Mouse (Mus musculus): ENCODE measurements around the gene D5Ertd579e. TPM values are rescaled to one million over a fixed set of nuclear protein-coding genes. Genes with fewer than 3 reads are reported as not detected.

The D5Ertd579e gene
- total RNA-seq, 1 experiment from 2014 or later = 47.6 TPM

GRCm38 (mm10) chr5:36723356-36723755 is 27.5 kb upstream of the D5Ertd579e start:
- no peak for ATAC-seq (replicated peaks; ENCODE audit: insufficient number of reproducible peaks, low FRiP score, low TSS enrichment, poor library complexity, severe bottlenecking)

- no peak for ATAC-seq (replicated peaks; ENCODE audit: insufficient number of reproducible peaks, low FRiP score, low TSS enrichment, poor library complexity, severe bottlenecking)
Measured at GRCm38 (mm10) chr5:36722415-36722856, 26.6 kb upstream of the D5Ertd579e start.

DNA sequence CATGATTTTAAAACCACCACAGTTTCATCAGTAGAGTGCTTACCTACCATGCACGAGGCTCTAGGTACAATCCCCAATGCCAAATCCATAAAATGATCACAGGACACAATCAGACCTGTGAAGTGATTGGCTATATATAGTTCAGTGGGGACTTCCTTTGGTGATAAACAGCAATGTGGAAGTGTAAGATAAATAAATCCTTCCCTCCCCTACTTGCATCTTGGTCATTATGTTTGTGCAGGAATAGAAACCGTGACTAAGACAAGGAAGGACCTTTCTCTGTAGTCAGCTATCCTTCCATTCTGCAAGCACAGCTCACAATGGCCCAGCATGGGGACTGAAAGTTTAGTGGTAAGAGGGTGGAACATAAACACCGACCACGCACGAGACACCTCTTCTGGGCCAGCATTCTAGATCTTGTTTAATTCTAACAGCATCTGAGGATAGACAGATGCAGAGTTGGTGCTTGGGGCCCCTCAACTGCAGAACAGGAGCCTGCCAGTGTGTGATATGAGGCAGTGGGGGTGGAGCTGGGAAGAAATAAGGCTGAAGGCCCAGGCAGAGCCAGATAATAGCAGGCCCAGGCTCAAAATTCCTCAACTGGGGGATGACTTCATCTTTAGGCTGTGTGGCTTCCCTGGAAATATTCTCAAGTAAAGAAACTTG is 25.0 kb upstream of the D5Ertd579e start:
- ATAC-seq (replicated peaks; ENCODE audit: insufficient number of reproducible peaks, low FRiP score, low TSS enrichment, poor library complexity, severe bottlenecking) = no peak

DNA sequence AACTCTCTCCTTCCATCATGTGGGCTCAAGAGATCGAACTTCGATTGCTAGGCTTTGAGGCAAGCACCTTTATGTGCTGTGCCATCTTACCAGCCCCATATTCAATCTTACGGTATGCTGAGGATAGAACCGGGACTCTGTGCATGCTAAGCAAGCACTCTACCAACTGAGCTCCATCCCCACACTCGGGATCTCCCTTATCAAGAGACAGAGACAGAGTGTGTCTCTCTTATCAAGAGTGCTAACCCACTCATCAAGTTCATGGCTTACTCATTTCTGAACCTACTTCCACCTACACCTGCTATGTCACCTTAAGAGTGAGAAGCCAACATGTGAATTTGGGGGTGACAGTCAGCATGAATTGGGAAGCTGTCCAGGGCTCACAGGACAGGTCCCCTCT is 24.4 kb upstream of the D5Ertd579e start:
- ATAC-seq (replicated peaks; ENCODE audit: insufficient number of reproducible peaks, low FRiP score, low TSS enrichment, poor library complexity, severe bottlenecking) = no peak

GRCm38 (mm10) chr5:36719601-36720000 is 23.8 kb upstream of the D5Ertd579e start:
- ATAC-seq (replicated peaks; ENCODE audit: insufficient number of reproducible peaks, low FRiP score, low TSS enrichment, poor library complexity, severe bottlenecking) = no peak

- ATAC-seq (replicated peaks; ENCODE audit: insufficient number of reproducible peaks, low FRiP score, low TSS enrichment, poor library complexity, severe bottlenecking) = no peak
Measured at GRCm38 (mm10) chr5:36719135-36719534, 23.3 kb upstream of the D5Ertd579e start.

- no peak for ATAC-seq (replicated peaks; ENCODE audit: insufficient number of reproducible peaks, low FRiP score, low TSS enrichment, poor library complexity, severe bottlenecking)
Measured at GRCm38 (mm10) chr5:36717889-36718288, 22.1 kb upstream of the D5Ertd579e start.

DNA sequence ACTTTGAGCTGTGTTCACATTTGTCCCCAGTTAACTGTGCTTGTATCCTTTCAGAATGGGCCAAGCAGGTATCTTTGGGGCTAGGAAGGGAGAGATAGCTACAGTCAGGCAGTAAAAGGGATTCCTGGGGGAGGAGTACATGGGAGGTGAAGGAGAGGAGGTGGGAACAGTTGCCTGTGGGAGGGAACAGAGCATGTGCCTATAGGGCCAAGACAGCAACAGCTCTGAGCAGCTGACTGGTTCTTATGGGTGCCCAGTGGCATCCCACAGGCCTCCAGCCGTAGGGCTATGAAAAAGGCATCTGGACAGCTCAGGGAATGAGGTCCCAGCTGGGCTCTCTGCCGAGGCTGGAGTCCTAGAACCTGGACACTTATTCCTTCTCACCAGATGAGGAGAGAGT is 21.0 kb upstream of the D5Ertd579e start:
- ATAC-seq (replicated peaks; ENCODE audit: insufficient number of reproducible peaks, low FRiP score, low TSS enrichment, poor library complexity, severe bottlenecking) = no peak

DNA sequence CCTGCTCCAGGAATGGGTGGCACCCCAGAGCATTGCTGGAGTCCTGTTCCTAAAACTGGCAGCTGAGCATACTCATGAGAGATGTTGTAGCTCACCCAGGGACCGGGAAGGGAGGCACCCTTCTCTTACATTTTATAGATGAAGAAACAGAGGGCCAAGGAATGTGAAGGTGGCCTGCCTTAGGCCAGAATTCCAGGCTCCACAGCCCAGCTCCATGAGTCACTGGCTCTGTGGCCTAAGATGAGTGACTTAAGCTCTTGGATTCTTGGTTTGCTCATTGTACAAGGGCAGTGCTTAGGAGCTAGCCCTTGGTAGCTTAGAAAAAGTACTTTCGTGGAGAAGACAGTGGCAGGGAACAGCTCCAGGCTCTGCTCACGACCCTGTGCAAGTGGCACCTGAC is 19.0 kb upstream of the D5Ertd579e start:
- ATAC-seq (replicated peaks; ENCODE audit: insufficient number of reproducible peaks, low FRiP score, low TSS enrichment, poor library complexity, severe bottlenecking) = no peak

DNA sequence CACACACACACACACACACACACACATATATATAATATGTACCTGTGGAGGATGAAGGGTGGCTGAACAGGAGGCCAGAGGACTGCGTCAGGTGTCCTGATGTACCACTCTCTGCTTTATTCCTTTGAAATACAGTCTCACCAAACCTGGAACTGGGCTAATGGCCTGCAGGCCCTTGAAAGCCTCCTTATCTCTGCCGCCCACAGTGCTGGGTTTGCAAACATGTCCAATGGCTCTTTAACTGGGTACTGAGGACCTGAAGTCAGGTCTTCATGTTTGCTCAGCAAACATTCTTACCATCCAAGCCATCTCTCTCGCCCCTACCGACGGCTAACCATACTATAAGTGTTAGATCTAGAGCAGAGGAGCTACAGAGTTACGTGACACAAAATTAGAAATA is 17.9 kb upstream of the D5Ertd579e start:
- no peak for ATAC-seq (replicated peaks; ENCODE audit: insufficient number of reproducible peaks, low FRiP score, low TSS enrichment, poor library complexity, severe bottlenecking)

DNA sequence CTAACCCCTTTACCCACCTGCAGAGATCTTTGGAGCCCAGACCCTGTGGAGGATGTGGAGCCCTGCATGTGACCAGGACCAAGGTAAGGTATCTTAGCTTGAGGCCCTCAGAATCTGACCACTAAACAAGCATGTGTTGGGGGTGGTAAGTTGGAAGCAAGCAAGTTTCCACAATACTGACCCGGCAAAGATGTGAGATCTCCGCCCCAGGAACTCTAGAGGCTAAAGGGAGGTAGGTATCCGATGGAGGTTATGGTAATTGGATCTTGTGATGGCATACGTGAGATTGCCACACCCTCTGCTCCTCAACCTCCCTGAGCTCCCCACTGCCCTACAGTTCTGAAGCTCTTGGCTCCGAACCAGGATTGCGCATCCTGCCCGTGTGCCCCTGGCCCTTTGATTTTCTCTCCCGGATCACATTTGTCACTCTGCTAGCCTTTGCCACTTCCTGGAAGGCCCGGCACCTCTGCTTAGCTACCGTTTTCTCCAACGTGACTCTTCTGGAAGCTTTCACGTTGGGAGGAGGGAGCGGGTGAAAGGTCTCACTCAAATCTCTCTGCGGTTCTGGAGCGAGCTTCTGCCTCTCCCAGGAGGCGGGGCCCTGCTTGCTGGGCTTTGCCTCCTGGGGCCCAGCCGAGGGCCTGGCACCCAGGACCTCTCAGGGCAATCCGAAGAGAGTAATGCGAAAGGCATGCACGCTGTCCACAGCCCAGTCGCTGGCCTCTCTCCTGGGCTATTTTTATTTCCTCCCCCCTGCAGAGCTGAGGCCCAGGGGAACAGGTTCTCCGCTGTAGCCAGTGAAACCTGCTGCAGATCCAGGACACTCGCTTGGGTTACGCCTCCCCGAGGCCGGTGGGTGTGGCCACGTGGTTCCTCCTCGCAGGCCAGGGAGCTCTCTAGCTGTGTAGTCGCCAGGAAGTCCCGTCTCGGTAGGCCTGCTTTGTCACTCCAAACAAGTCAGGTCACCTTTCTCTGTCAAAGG is 17.0 kb upstream of the D5Ertd579e start:
- ATAC-seq (replicated peaks; ENCODE audit: insufficient number of reproducible peaks, low FRiP score, low TSS enrichment, poor library complexity, severe bottlenecking) = peak; percentile 95

- ATAC-seq (replicated peaks; ENCODE audit: insufficient number of reproducible peaks, low FRiP score, low TSS enrichment, poor library complexity, severe bottlenecking) = peak; percentile 72
Measured at GRCm38 (mm10) chr5:36711863-36712262, 16.0 kb upstream of the D5Ertd579e start.

GRCm38 (mm10) chr5:36705792-36706191 is 10.0 kb upstream of the D5Ertd579e start:
- no peak for ATAC-seq (replicated peaks; ENCODE audit: insufficient number of reproducible peaks, low FRiP score, low TSS enrichment, poor library complexity, severe bottlenecking)

DNA sequence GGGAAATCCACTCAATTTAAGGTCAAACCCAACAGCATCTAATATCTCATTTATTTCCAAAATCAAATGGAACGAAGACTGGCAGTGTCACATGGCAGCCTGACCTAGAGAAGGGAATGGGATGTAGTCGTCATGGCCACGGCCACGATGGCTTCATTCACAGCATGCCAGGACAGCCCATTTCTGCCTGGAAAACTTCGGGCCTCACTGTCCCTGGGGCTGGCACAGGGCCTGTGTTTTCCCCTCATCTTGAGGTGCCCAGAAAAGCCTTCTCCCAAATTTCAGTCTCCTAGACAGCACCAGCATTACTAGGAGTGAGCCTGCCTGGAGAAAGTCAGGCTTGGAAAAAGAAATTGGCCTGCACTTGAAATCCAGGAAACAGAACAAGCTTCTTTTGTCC is 9.6 kb upstream of the D5Ertd579e start:
- no peak for ATAC-seq (replicated peaks; ENCODE audit: insufficient number of reproducible peaks, low FRiP score, low TSS enrichment, poor library complexity, severe bottlenecking)

GRCm38 (mm10) chr5:36704684-36705083 is 8.9 kb upstream of the D5Ertd579e start:
- ATAC-seq (replicated peaks; ENCODE audit: insufficient number of reproducible peaks, low FRiP score, low TSS enrichment, poor library complexity, severe bottlenecking) = no peak

- ATAC-seq (replicated peaks; ENCODE audit: insufficient number of reproducible peaks, low FRiP score, low TSS enrichment, poor library complexity, severe bottlenecking) = no peak
Measured at GRCm38 (mm10) chr5:36700939-36701620, 5.3 kb upstream of the D5Ertd579e start.

GRCm38 (mm10) chr5:36698689-36699088 is 2.9 kb upstream of the D5Ertd579e start:
- ATAC-seq (replicated peaks; ENCODE audit: insufficient number of reproducible peaks, low FRiP score, low TSS enrichment, poor library complexity, severe bottlenecking) = no peak

GRCm38 (mm10) chr5:36698067-36698670 is 2.3 kb upstream of the D5Ertd579e start:
- no peak for ATAC-seq (replicated peaks; ENCODE audit: insufficient number of reproducible peaks, low FRiP score, low TSS enrichment, poor library complexity, severe bottlenecking)
